Mouse (Mus musculus) embryo, embryonic 11.5 days (tissue): ENCODE measurements at regions not wholly inside any gene's neighbourhood (a gene's known extent, or its start where the extent isn't known, plus 50 kb on each side); places are given as distances from the start of the nearest gene placed in this dataset.

Experiments
- DNase-seq: peaks from one replicate; pipeline ENCODE4 v3.0.0-alpha.2; 2012; ENCODE audit warnings: low read depth, low spot score

DNA sequence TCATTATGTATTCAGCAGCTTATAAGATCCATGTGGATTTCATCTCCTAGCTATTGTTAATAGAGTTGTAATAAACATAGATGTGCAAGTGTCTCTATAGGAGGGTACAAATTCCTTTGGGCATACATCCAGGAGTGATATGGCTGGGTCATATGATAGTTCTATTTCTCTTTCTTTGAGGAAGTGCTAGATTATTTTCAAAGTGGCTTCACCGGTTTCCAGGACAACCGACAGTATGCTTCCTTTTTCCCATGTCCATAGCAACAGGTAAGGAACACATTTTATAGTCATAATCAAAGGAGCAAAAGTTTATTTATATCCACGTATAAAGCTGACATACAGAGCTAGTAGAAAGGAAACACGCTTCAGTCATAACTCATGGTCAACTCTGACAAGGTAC, 710.2 kb upstream of the Tenm4 start:
- DNase-seq, result no peak

DNA sequence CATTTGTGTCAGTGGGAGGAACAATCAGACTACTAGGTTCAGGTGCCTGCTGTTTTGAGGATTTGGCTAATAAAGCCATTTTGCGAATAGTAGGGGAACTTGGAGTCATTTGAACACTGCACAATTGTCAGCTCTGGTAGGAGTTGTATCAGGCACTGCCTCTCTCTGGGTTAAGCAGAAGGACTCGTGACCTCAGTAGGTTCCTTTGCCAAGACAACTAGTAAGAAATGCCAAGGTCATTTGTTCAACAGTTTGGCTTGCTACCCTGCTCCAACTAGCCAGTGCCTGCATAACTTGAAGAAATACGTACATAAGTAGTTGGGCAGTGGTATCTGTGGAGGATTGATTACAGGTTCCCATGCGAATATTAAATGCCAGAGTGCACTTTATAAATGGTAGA, 705.5 kb upstream of the Tenm4 start:
- DNase-seq, result no peak

DNA sequence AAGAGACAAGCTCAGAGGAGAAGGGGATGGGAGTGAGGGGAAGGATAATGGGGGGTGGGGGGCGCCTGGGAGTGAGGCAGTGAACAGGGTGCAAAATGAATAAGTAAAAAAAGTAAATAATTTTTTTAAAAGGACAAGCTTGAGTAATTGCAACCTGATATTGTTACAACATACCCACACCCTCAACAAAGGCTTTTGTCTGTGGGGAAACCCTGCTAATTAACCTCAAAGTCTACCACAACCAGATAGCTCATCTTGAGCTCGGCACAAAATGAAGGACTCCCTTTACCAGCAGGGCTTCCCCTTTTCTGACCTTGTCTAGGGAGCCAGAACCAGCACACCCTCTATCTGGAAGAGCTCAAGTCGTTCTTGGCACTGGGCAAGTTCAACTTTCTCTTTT, 704.0 kb upstream of the Tenm4 start:
- DNase-seq, result no peak

DNA sequence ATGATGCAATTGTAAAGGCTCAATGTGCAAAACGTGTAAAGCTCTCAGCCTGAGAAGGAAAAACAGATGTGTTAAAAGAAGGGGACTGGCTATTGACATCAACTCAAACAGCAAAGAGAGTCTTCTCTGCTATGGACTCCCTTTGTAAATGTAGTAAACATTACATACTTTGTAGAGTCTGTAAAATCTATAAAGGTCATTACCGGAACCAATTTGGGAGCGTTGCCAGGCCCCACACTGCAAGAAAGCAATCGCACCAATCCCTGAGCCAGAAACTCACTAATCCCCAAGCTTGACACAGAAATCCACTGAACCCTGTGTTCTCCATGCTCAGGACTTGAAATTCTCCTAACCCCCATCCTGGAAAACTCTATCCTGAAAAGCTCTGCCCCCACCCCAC, 697.2 kb upstream of the Tenm4 start:
- no peak for DNase-seq

DNA sequence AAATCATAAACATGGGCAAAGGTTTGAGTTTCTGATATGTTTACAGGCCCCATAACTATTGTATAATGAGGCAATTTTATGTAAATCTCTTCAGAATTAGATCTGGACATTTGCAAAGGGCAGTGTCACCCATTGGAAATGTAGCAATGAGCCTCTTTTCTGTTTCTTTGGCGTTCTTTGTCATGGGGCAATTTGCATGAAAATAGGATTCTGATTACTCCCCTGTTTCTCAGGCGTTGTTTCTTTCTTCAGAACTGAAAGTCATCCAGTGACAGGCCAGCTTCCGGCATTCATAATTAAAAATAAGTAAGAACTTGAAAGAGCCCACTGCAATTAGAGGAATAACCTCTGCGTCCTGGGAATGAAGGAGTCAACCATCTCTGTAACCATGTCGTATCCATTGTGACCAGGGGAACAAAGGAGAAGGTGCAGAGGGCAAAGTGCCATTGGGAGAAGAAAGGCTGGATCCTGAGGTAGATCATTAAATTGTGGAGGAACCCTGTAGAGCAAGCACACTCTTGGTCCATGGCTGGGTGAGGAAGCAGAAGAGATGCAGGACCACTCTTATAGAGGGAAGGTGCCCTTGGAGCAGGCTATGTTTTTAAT, 690.8 kb upstream of the Tenm4 start:
- DNase-seq, result no peak

DNA sequence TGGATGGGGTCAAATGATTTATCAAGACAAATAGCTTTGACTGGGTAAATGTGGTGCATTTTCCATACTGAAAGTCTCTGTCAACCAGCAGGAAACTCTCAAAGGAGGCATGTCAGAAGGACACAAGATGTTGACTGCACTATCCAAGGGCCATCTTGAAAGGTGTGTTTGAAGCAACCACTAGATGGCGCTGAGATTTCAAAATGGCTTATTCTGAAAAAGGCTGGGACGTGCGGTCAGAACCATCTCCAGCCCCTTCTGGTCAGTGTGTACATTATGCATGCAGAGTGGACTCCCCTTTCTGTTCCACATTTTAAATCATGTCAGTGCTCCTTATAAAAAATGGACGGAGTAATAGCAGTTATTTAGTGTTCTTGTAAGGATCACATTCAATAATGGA, 681.4 kb upstream of the Tenm4 start:
- DNase-seq, result peak; percentile 50

DNA sequence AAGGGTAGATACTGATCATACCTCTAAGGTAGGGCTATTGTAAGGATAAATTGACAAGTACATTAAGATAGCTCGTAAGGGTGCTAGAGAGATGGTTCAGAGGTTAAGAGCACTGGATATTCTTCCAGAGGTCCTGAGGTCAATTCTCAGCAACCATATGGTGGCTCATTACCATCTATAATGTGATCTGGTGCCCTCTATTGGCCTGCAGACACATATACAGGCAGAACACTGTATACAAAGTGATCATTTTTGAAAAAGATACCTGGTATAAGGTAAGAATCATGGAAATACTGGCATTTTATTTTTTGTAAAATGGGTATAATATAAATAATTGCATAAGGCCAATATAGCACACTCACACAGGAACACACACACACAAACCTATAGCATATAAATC, 676.3 kb upstream of the Tenm4 start:
- DNase-seq, result no peak

DNA sequence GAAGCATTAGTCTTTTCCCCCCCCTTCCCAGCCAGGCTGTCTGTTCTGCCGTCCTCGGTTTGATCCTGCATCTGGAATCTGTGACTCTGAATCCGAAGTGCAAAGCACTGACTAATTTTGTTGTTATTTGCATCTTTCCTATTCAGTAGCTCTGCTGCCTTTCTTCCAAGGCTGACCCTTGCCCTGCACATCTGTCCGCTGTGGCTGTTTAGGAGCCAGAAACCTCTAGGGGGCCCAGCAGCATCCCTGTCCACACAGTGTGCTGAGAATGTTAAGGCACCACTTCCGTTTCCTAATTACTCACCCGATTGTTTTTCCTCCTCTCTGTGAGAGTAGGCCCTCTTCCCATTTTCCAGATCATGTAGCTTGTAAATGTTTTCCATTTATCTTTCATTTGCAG, 668.1 kb upstream of the Tenm4 start:
- DNase-seq, result no peak

DNA sequence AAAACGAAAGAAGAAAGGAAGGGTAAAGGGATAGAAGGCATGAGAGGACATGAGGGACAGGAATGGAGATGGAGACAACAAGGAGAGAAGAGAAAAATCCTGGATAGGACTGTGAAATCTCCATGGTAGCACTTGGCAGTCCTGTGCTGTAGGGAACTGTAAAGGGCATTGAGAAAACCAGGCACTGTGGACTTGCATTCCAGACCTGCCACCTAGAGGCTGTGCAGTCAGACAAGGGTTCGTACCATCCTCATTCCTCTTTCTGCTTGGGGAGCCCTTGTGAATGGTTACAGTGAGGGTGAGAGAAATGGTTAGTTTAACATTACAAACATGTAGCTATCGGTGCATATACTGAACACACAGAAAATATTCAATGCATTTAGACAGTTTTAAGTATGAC, 623.8 kb upstream of the Tenm4 start:
- DNase-seq, result no peak

DNA sequence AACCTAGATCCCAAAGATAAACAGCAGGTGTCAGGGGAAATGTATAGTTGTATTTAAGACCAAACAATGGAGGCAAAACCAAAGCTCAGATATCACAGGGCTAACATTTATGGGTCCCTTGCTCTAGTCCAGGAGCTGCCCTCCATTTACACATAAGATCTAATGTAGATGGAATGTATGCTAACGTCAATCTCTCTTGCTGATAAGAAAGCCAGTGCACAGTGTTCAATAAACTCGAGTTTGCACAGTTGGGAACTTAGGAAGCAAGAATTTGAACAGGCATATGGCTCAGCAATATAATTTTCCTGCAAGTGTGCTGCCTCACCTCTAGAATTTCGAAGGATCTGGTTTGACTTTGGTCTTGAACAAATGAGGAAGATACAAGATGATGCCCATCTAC, 620.9 kb upstream of the Tenm4 start:
- DNase-seq, result no peak

DNA sequence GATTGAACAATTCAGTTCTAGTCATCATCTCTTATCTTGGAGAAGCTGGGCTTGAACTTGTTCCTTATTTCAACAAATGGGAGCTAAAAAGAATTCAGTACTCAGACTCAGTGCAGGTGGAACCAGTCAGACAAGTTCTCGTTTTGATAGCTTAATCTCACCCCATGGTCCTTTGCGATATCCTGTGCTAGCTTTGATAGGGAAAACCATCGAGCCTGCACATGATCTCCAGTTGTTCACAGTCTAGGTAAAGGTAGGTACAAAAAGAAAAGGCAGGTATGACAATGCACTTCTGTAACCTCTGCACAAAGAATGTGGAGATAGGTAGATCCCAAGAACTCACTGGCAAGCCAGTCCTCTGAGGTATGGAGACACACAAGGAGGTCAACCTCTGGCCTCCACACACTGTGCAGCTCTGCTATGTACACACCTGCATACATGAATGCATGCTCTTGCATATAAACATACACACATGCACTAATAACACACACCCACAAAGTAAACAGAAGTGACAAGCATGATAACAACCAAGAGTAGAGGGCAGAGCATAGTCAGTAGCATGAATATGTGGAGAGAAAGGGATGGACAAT, 619.2 kb upstream of the Tenm4 start:
- DNase-seq, result no peak

DNA sequence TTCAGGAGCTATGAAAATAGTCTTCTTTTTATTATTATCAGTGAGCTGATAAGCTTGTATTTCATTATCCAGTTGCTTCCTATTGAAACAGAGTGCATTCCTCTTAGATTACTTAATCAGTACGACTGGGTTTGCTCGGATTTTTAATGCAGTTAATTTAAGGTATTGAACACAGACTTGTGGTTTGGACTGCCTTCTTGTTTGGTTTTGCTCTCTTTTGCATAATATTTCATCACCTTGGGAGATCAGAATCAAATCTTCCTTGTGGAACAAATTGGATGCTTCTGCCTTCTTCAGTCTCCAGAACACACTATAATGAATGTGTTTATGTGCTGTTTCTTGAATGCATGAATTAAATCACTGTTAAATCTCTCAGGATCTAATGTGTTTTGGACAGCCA, 612.5 kb upstream of the Tenm4 start:
- DNase-seq, result no peak

DNA sequence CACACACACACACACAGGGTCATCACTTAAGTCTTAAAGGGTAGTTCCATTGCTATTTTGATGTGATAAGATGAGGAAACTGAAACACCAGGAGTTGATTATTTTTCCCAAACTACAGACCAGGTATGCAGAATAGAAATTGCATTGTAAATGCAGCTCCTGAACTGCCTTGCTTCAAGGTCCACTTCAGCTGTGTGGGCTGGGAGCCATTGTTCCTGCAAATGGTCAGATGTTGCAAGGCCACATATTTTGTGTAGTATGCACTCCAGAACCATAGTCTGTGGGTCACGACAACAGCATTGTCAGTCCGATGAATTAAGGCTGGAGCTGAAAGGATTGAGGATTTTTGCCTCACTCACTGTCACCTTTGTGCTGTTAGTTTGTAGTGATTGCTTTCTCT, 592.4 kb upstream of the Tenm4 start:
- DNase-seq, result no peak

DNA sequence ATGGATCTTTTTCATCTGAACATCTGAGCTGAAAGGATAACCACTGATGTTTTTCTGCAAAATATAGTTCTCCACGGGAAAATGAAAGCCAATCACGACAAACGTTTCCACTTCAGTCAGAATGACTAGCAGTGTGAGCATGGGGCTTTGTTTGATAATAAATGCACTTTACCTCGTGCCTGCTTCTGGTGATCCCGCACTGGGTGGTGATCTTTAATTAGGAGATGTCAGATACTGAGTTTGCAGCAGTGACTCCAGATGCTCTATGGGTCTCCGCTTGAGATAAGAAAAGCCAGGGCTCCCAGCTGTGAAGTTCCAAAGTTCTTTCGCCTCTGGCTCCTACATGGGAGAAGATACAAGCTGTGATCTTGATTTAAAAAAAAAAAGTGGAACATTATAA, 589.7 kb upstream of the Tenm4 start:
- DNase-seq, result no peak

DNA sequence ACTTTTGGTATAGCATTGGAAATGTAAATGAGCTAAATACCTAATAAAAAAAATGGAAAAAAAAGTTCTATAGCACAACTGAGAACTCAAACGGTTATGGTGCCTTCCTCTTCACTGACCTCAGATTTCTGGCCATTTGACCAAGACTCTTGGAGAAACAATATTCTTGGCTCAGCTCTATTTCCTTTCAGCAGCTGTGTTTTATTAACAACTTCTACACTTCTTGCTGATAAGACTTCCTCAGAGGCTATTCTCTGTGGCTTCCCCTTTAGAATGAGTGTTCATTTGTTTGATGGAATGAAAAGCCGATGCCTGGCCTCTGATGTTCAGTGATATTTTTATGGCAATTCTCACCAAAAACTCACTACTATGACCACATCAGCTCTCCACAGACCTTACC, 572.7 kb upstream of the Tenm4 start:
- DNase-seq, result no peak

DNA sequence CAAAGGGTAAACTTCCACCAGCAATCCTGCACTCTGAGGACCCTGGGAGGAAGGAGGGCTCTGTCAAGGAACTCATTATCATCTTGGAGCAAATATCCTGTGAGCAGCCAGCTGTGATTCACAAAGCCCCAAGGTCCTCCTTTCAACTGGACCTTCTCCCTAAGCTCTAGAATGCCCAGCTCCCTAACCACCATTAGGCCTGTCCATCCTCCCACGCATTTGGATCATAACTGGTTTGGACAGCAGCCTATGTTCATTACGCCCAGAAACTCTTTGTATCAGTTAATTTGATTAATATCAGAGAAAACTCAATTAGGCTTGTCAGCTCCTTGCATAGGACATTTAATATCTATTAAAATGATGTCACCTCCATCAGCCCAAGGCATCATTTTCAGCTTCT, 557.3 kb upstream of the Tenm4 start:
- DNase-seq, result no peak

DNA sequence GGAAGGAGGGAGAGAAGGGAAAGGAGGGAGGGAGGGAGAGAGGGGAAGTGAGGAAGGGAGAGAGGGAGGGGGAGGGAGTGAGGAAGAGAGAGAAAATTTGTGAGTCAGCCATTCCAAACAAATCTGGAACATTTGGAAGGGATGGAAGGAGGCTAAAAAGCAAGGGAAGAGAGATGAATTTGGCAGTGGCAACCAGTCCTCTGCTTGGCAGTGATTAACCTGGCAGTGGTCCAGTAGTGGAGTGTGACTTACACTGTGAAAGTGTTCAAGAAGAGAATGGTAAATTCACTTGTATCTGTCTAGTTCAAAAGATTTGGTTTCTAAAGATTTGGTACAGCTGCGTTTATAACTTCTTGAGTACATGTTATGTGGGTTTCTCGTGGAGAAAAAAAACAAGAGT, 553.7 kb upstream of the Tenm4 start:
- DNase-seq, result no peak

DNA sequence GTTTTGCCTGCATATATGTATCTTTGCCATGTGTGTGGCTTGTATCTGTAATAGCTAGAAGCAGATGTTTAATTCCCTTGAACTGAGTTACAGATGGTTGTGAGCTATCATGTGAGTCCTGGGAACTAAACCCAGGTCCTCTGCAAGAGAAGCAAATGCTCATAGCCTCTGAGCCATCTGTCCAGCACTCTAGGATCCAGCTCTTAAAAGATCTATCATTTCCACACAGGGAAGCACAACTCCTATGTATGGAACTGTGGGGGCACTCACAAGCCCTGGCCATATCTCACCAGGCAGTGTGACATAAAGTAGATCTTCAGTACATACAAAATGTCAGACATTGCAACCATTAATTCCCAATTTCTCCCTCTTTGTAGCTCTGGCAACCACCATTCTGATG, 552.9 kb upstream of the Tenm4 start:
- no peak for DNase-seq

DNA sequence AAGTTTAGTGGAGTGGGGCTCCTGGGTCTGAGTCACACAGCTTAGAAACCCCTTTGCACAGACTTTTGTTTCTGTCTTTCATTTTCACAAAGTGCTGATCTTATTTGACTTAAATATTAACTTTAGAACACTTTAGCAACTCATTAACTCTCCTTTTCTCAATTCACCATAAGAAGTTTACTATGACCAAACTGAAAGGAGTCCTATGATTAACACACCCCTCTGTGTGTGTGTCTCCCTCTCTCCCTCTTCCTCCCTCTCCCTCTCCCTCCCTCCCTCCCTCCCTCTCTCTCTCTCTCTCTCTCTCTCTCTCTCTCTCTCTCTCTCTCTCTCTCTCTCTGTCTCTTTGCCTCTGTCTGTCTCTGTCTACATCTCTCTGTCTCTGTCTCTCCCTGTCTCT, 551.0 kb upstream of the Tenm4 start:
- no peak for DNase-seq

DNA sequence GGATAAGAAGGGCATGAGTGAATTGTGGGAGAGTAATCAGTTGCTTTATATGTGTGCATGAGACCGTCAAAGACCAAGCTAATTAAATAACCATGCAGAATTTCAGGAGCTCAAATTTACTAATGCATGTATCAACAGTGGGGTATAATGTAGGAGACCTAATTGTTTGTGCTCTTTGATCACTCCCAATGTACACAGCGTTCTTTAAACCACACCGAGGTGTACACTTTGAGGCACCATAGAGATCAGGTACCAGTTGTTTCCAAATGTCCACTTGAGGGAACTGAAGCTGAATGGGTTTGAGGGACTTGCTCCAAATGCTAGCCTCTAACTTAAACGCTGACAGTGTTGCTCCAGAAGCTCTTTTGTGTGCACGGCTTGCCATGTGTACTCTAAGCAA, 530.4 kb upstream of the Tenm4 start:
- DNase-seq, result no peak

DNA sequence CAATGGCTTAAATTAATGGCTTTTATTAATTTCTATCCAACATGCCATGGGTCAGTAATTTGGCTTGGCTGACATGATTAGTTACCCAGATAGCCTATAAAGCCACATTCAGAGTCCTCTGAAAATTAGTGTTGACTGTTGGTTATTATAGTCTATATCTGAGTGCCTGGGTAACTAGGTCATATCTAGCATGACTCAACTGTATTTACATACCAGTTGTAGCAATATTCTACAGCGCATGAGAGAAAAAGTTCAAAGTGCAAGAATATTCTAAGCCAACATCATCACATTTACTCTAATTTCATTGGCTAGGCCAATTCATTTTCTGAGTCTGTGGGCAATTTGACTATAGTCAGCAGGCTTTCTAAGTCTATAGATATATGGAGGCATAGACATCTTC, 496.7 kb upstream of the Tenm4 start:
- no peak for DNase-seq

DNA sequence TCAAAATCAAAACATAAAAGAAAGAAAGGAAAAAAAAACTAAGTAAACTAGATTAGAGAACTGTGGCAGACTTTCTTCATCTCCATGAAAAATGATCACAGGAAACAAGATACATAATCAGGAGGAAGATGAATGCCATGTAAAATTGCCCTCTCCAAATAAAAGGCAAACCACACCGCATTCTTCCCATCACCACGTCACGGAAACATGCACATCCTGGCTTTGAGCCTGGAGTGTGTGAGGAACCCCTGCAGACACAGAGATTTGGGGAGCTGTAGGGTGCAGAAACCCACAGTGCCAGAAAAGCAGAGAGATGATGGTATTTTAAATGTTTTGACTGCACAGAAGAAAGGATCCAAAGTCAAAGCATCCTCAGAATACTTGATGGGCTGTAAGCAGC, 488.5 kb upstream of the Tenm4 start:
- no peak for DNase-seq

DNA sequence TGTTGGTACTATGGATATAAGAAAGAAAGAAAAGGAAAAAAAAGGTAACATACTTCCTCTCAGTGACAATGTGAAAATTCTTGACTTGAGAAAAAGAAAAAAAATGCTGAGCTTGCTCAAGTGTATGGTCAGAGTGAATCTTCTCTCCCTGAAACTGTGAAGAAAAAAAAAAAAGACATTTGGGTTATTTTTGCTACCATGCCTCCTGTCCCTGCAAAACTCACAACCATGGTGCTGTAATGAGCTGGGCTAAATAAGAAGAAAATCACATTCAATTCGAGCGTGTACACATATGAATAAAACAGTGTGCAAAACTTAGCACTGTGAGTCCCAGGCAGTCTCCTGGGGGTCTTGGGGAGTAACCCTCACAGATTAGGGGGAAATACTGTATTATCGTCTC, 483.3 kb upstream of the Tenm4 start:
- DNase-seq, result no peak
